ENCODE assay signal across 9 mouse cellular contexts in genomic region chr5:115441205-115441849, GRCm38 (mm10). TPM values are rescaled to one million over a fixed set of nuclear protein-coding genes. Genes with fewer than 3 reads are reported as not detected.
DNase-seq lines count a peak whose midpoint lies in the region; ATAC-seq and TF ChIP-seq lines count a peak whose summit lies in the region.
"Had no signal": no experiment of that assay in that cellular context is flagged by ENCODE, and none has a peak within 500 bp of the region (broad histone marks: within the 10 kb centered on the region; RNA-seq: fewer than 3 reads in every experiment).

No protein-coding gene starts in this region.

- peak; percentile 74 for ATAC-seq in erythroblast, adult 5-6 weeks (replicated peaks; ENCODE audit: low FRiP score, poor library complexity, severe bottlenecking)

- DNase-seq in CD8-positive naive resting alpha-beta T cell, adult 2 months (ENCODE audit: low read depth in 2 of 2, low spot score in 2 of 2), result peak; percentile 47 to 58
- DNase-seq in adrenal gland, postnatal 36 days, result peak; percentile 75 to 77
- peak; percentile 72 to 82 for DNase-seq in heart, postnatal 14 days
- DNase-seq in layer of hippocampus, adult 2 months (ENCODE audit: low spot score in 2 of 2), result peak; percentile 78 to 85
- DNase-seq in lung, postnatal 10 days, result peak; percentile 82
- peak; percentile 92 for DNase-seq in retina, postnatal 1 day
- DNase-seq in thymus, postnatal 4 days, result peak; percentile 73

- peak; percentile 95 for TF ChIP-seq CTCF in layer of hippocampus, adult 2 months (conservative IDR thresholded peaks at IDR 0.05)

- H3K4me3 ChIP-seq in layer of hippocampus, adult 2 months, result no peak overlapping the region
- H3K4me3 ChIP-seq: heart, embryonic 13.5 days had no signal

- intact Hi-C loops in heart, postnatal 14 days (cut with DNase I), result loop anchor here (1.0 to 10.0 kb wide), 3 partner anchors 82 to 457 kb away; no protein-coding TSS in a partner anchor

- no peak overlapping the region for H3K27ac ChIP-seq in layer of hippocampus, adult 2 months
- H3K27ac ChIP-seq: heart, embryonic 13.5 days had no signal

RNA-seq across cellular contexts. Expression of gene Msi1, which starts 11.9 kb away (rescaled TPM):
- 10 to 100 TPM; 15.7 to 18.5 TPM for total RNA-seq in adrenal gland, postnatal 36 days (2021)
- not detected in 2 replicates for total RNA-seq in erythroblast, adult 5-6 weeks (2015; ENCODE audit: low replicate concordance)
- not detected in 2 replicates for total RNA-seq in erythroblast, adult 5-6 weeks (2017; ENCODE audit: low replicate concordance)
- total RNA-seq in heart, postnatal 14 days (2021), result 1 to 10 TPM; 1.9 to 2.0 TPM
- 10 to 100 TPM; 48.6 to 52.4 TPM for total RNA-seq in layer of hippocampus, adult 2 months (2021)

RNA-seq across cellular contexts. Expression of gene Pla2g1b, which starts 24.7 kb away (rescaled TPM):
- total RNA-seq in adrenal gland, postnatal 36 days (2021), result not detected
- not detected in 2 replicates for total RNA-seq in erythroblast, adult 5-6 weeks (2015; ENCODE audit: low replicate concordance)
- not detected in 2 replicates for total RNA-seq in erythroblast, adult 5-6 weeks (2017; ENCODE audit: low replicate concordance)
- total RNA-seq in heart, postnatal 14 days (2021), result not detected
- not detected for total RNA-seq in layer of hippocampus, adult 2 months (2021)

RNA-seq across cellular contexts. Expression of gene Sirt4, which starts 43.2 kb away (rescaled TPM):
- 10 to 100 TPM; 20.8 to 22.6 TPM for total RNA-seq in adrenal gland, postnatal 36 days (2021)
- 3.1 and 5.9 TPM in 2 replicates for total RNA-seq in erythroblast, adult 5-6 weeks (2015; ENCODE audit: low replicate concordance)
- 0.60 and 2.0 TPM in 2 replicates for total RNA-seq in erythroblast, adult 5-6 weeks (2017; ENCODE audit: low replicate concordance)
- 10 to 100 TPM; 17.9 to 18.7 TPM for total RNA-seq in heart, postnatal 14 days (2021)
- total RNA-seq in layer of hippocampus, adult 2 months (2021), result 10 to 100 TPM; 37.8 to 56.5 TPM

Comparison
In these comparisons a context has a peak if more than half of its experiments do, and no peak if none do; other contexts are left out.
1. RNA of gene Msi1, which starts 11.9 kb away (total RNA-seq): 48.6 to 52.4 TPM in layer of hippocampus, adult 2 months and 15.7 to 18.5 TPM in adrenal gland, postnatal 36 days; 1.9 to 2.0 TPM in heart, postnatal 14 days and not detected in erythroblast, adult 5-6 weeks; every median in the first group is over 4 times any median in the second.
2. Peak in every context shown above with its lines, with median percentiles within 50 percentile points of each other: DNase-seq.